Mouse (Mus musculus): ENCODE measurements around the gene Tmprss9.

DNA sequence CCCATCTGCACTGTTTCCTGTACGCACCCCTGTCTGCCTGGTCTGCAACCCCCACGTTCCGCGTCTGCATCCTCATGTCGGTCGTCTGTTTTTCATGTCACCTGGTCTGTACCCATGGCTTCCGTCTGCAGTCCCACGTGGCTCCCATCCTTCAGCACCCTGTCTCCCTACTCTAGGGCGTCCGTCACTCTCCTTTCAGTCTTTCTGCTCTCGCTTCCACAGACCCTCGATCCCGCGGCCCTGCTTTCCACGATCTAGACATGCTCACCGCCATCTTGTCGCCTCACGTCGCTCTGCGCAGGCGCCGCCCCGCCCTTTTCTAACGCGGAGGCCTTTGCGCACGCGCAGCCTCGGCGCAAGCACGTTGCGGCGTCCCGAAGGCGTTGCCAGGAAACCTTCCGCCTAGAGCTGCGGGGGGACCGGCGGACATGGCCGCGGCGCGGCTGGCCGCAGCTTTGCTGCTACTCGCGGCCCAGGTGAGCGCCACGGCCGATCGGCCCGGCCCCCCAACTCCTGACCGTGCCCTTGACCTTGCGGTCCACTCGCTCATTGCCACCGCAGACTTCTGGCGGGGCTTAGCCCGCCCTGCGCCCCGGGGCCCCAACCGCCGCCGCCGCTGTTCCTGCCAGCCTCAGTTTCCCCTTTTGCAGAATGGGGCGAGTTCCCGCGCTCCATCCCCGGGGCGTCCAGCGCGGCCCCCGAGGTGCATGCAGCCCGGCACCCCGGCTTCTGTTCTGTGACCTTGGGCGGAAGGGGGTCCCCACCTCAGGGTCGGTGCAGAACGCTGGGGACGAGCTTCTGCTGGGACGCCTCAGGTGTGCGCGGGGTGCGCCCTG lies 16.5 kb upstream of the Tmprss9 start, which contains the start of the genes Lsm7 and Sppl2b:
- TF ChIP-seq POLR2A (IDR thresholded peaks at IDR 0.05; ENCODE audit: low read depth, low read length) (peak; percentile 93), CTCF (IDR thresholded peaks at IDR 0.05; ENCODE audit: borderline replicate concordance, insufficient read depth, low read length) (no peak)

Measured in embryonic fibroblast, embryonic 13.5 days (primary cell).